Mouse (Mus musculus) thymus, postnatal 25 days (tissue): ENCODE measurements around the gene Gm12184.
A peak's percentile ranks its signal among the peaks of the same experiment; 100 is the strongest.
"Not testable (repeated sequence)": the region's sequence is repeated elsewhere in the genome, so short reads cannot be mapped to it uniquely, and the experiment has no call there.

Source experiments
- DNase-seq: peaks from one replicate; pipeline ENCODE4 v3.0.0; 2022

Gm12184 gene

GRCm38 (mm10) chr11:48822768-48823512 is 3.5 kb downstream of the Gm12184 start:
- no peak for DNase-seq

- not testable (repeated sequence) for DNase-seq
Observed at GRCm38 (mm10) chr11:48821299-48821698, 5.2 kb downstream of the Gm12184 start.

GRCm38 (mm10) chr11:48820308-48820674 is 6.2 kb downstream of the Gm12184 start:
- no peak for DNase-seq

GRCm38 (mm10) chr11:48819614-48820307 is 6.7 kb downstream of the Gm12184 start:
- DNase-seq, result no peak

GRCm38 (mm10) chr11:48818346-48818745 is 8.1 kb downstream of the Gm12184 start:
- DNase-seq, result peak; percentile 86

GRCm38 (mm10) chr11:48817794-48818193 is 8.7 kb downstream of the Gm12184 start:
- no peak for DNase-seq

- peak; percentile 100 for DNase-seq
Observed at GRCm38 (mm10) chr11:48816800-48817665, 9.4 kb downstream of the Gm12184 start, which contains the start of gene Trim41. Trim41 (minus strand) TSS chr11:48817353.

GRCm38 (mm10) chr11:48816281-48816781 is 10.1 kb downstream of the Gm12184 start:
- peak; percentile 39 for DNase-seq

GRCm38 (mm10) chr11:48815851-48816250 is 10.6 kb downstream of the Gm12184 start:
- DNase-seq, result no peak

- DNase-seq, result no peak
Observed at GRCm38 (mm10) chr11:48813782-48814181, 12.7 kb downstream of the Gm12184 start.

GRCm38 (mm10) chr11:48810142-48810541 is 16.3 kb downstream of the Gm12184 start:
- DNase-seq, result no peak

- DNase-seq, result no peak
Observed at GRCm38 (mm10) chr11:48809434-48809830, 17.0 kb downstream of the Gm12184 start.

GRCm38 (mm10) chr11:48808737-48809433 is 17.6 kb downstream of the Gm12184 start:
- DNase-seq, result no peak

GRCm38 (mm10) chr11:48808304-48808646 is 18.2 kb downstream of the Gm12184 start:
- DNase-seq, result no peak

- DNase-seq, result no peak
Observed at GRCm38 (mm10) chr11:48807563-48808303, 18.7 kb downstream of the Gm12184 start.

- no peak for DNase-seq
Observed at GRCm38 (mm10) chr11:48806856-48807562, 19.4 kb downstream of the Gm12184 start.

GRCm38 (mm10) chr11:48804922-48805321 is 21.5 kb downstream of the Gm12184 start:
- DNase-seq, result no peak

GRCm38 (mm10) chr11:48803988-48804387 is 22.5 kb downstream of the Gm12184 start:
- DNase-seq, result no peak

GRCm38 (mm10) chr11:48801831-48802772 is 24.4 kb downstream of the Gm12184 start:
- DNase-seq, result no peak
